Mouse (Mus musculus) embryonic facial prominence, embryonic 12.5 days (tissue): Measurements from ENCODE around the gene 5330417C22Rik. TPM values are rescaled to one million over a fixed set of nuclear protein-coding genes. Genes with fewer than 3 reads are reported as not detected.
"Not testable (repeated sequence)": the region's sequence is repeated elsewhere in the genome, so short reads cannot be mapped to it uniquely, and the experiment has no call there.

Source experiments
- ATAC-seq: fragments of 200-750 bp; cut with Nextera tagmentation; 2 replicates; pipeline ENCODE4 v1.8.0; 2017; ENCODE audit not compliant: insufficient number of reproducible peaks, insufficient read depth, low FRiP score, low TSS enrichment
- H3K27ac ChIP-seq: fragments of 300-500 bp; sonication (generic); 2 replicates; pipeline ENCODE4 v1.5.1; 2016; ENCODE audit warnings: mild to moderate bottlenecking
- H3K27me3 ChIP-seq: fragments of 300-500 bp; sonication (generic); 2 replicates; pipeline ENCODE4 v1.6.1; 2016; ENCODE audit warnings: mild to moderate bottlenecking, moderate library complexity
- H3K36me3 ChIP-seq: fragments of 300-500 bp; sonication (generic); 2 replicates; pipeline ENCODE4 v1.6.1; 2016; ENCODE audit warnings: mild to moderate bottlenecking
- H3K4me1 ChIP-seq: fragments of 300-500 bp; sonication (generic); 2 replicates; pipeline ENCODE4 v1.6.1; 2016
- H3K4me2 ChIP-seq: fragments of 300-500 bp; sonication (generic); replicated peaks from 2 replicates; pipeline ENCODE4 v1.6.1; 2016; ENCODE audit warnings: mild to moderate bottlenecking, moderate library complexity
- H3K4me3 ChIP-seq: fragments of 300-500 bp; sonication (generic); 2 replicates; pipeline ENCODE4 v1.5.1; 2016; ENCODE audit warnings: mild to moderate bottlenecking
- H3K9ac ChIP-seq: fragments of 300-500 bp; sonication (generic); 2 replicates; pipeline ENCODE4 v1.6.1; 2016; ENCODE audit warnings: mild to moderate bottlenecking, moderate library complexity
- H3K9me3 ChIP-seq: fragments of 300-500 bp; sonication (generic); 2 replicates; pipeline ENCODE4 v1.6.1; 2016; ENCODE audit warnings: mild to moderate bottlenecking, moderate library complexity
- WGBS: fragments of 180-500 bp; shearing (Covaris S2); methylation state at CpG from one replicate; pipeline ENCODE4 v1.1.7; 2016; 5-methylcytosine and 5-hydroxymethylcytosine counted together
- polyA plus RNA-seq: library from polyadenylated mRNA; unstranded; fragments of >200 nt; fragmentation: Nextera tagmentation; extraction: Ambion mirVana; gene quantifications from 2 replicates; pipeline ENCODE4 v1.2.1, GENCODE M21; 2016

The 5330417C22Rik gene
- polyA plus RNA-seq, 1 experiment from 2014 or later, result 1.3 TPM

DNA sequence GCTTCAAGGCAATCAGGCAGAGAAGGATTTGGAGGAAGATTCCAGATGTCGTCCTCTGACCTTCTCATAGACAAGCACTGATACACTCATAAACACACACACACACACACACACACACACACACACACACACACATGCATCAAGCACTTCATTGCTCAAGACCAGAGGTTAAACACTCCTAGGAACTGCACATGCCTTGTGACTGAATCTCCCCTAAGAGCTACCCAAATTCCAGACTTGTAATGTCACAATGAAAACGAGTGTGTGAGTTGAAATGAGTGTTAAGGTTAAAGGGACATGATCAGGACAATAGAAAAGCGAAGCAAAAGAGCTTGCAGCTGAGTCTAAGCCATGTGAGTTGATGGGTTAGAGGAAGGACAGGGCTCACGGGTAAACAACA is 18.1 kb downstream of the 5330417C22Rik start:
- Histone ChIP-seq H3K4me3 (no peak overlapping the region), H3K4me1 (no peaks in the 10 kb centered on the region), H3K9ac (no peak overlapping the region), H3K4me2 (no peak overlapping the region), H3K27ac (no peak overlapping the region), H3K36me3 (no peaks in the 10 kb centered on the region), H3K27me3 (no peaks in the 10 kb centered on the region), H3K9me3 (no peaks in the 10 kb centered on the region)
- WGBS, result 59% methylated on average over 4 of the region's 4 CpGs
- no peak for ATAC-seq

DNA sequence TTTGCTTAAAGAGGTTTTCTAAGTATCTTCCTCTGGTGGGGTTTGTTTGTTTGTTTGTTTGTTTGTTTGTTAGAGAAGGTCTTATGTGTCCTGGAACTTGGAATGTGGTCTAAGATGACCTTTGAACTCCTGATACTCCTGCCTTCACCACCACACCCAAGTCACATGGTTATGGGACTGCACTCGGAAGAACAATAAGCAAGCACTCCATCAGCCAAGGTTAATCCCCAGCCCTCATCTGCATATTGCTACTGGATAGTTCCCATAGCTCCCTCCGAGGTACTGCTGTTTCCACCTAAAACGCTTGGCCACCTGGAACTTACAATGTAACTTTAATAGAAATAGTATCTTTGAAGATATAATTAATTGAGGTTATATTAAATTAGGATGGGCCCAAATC is 22.9 kb downstream of the 5330417C22Rik start:
- H3K27me3 ChIP-seq, result no peaks in the 10 kb centered on the region
- no peak for ATAC-seq
- no peaks in the 10 kb centered on the region for H3K4me1 ChIP-seq
- H3K9me3 ChIP-seq, result no peaks in the 10 kb centered on the region
- no peak overlapping the region for H3K4me2 ChIP-seq
- H3K36me3 ChIP-seq, result no peaks in the 10 kb centered on the region
- no peak overlapping the region for H3K27ac ChIP-seq
- no peak overlapping the region for H3K4me3 ChIP-seq
- 70% methylated on average over 3 of the region's 3 CpGs for WGBS
- H3K9ac ChIP-seq, result no peak overlapping the region

DNA sequence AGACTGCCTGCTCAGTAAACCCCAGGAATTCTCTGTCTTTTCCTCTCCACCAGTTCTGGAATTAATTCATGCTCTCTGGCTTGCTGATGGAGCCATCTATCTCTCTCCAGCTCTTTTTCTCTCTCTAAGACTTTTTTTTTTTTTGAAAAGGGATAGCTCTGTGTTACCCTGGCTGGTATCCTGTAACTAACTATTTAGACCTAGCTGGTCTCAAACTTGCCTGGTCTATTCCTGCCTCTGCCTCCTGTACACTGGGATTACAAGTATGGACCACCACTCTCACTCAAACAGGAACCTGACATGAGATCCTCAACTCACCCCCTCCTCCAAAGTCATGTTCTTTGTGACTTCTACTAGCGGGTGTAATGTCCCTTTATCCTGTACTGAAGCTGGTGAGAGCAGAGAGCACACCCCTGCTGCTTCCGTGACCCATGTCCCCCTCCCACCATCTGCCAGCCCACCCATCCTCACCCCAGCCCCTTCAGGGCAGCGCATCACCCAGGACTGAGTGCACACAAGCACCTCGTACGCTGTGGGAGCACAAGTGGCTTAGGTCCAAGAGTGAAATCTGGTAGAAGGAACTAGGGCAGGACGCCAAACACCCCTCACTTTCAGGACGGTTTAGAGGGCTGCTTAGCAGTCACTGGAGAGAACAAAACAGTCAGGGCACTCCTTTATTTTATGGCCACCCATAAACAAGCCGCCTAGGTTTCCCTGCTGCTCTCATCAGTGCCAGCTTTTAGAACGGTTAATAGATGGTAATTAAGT is 25.4 kb downstream of the 5330417C22Rik start:
- Histone ChIP-seq H3K36me3 (no peaks in the 10 kb centered on the region), H3K9ac (no peak overlapping the region), H3K27me3 (no peaks in the 10 kb centered on the region), H3K4me3 (no peak overlapping the region), H3K4me2 (no peak overlapping the region), H3K4me1 (no peaks in the 10 kb centered on the region; the same call in 1 of the 2 replicates), H3K9me3 (no peaks in the 10 kb centered on the region), H3K27ac (no peak overlapping the region)
- 31% methylated on average over 9 of the region's 9 CpGs for WGBS
- ATAC-seq, result no peak

DNA sequence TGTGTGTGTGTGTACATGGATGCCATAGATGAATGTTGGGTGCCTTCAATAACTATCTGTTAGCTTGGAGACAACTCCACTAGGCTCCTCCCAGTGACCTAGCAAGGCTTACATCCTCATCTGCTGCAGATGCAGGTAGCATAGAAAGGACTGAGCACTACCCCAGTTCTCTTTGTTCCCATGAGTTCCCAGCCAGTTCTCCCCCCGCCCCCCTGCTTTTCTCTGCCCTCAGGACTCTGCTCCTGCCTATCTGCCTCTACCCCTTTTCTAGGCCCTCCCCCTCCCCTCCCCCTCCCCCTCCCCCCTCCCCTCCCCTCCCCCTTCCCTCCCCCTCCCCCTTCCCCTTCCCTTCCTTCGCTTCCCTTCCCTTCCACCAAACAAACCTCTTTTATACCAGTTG is 26.2 kb downstream of the 5330417C22Rik start:
- Histone ChIP-seq H3K27me3 (no peaks in the 10 kb centered on the region), H3K4me3 (no peak overlapping the region), H3K4me1 (no peaks in the 10 kb centered on the region; the same call in 1 of the 2 replicates), H3K9me3 (no peaks in the 10 kb centered on the region), H3K36me3 (no peaks in the 10 kb centered on the region), H3K27ac (no peak overlapping the region), H3K9ac (no peak overlapping the region), H3K4me2 (no peak overlapping the region)
- WGBS, result 44% methylated on average over 1 of the region's 2 CpGs
- no peak for ATAC-seq

DNA sequence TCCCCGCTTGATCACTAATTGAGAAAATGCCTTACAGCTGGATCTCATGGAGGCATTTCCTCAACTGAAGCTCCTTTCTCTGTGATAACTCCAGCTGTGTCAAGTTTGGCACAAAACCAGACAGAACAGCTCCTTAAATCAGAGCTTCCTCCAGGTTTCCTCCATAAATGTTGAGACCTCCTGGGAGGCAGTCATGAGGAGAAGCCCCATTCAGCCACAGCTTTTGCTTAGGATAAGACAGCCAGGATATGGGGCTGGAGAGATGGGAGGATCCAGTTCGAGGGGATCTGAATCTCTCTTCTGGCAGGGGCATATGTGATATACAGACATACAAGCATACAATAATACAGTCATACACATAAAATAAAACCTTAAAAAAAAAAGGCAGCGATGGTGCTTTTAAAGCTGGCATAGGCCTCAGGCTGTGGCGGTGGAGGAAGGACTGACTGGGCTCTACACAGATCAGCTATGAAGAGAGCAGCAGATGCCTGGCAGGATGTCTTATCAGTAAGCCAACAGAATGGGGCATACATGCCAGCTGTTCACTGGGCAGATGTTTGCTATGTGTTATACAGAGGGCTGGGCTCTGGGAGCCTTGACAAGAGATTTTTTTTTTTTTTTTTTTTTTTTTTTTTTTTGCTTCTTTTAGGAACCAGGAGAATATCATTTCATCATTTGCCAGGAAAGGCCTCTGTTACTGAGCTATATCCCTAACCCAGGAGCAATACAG is 27.4 kb downstream of the 5330417C22Rik start:
- Histone ChIP-seq H3K36me3 (no peaks in the 10 kb centered on the region), H3K27me3 (no peaks in the 10 kb centered on the region), H3K9me3 (no peaks in the 10 kb centered on the region), H3K4me1 (no peaks in the 10 kb centered on the region; the same call in 1 of the 2 replicates), H3K9ac (no peak overlapping the region), H3K27ac (no peak overlapping the region), H3K4me3 (no peak overlapping the region), H3K4me2 (no peak overlapping the region)
- no peak for ATAC-seq
- WGBS, result 60% methylated on average over 4 of the region's 4 CpGs

DNA sequence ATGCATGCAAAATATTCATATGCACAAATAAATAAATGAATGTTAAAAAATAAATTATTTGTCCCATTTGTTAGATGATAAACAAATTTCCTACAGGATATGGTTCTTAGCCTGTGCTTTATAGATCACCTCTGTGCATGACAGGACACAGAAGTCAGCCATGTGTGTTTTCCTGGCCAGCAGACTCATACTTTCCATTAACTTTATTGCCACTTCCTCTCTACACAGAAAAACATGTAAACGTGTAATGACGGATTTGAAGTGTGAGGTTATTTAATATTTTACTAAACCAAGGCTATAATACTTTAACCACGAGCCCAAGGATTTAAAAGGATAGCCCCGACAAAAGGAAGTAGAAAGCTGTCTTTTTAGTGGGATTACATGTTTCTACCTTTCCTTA is 32.4 kb downstream of the 5330417C22Rik start:
- no peak for ATAC-seq
- H3K4me2 ChIP-seq, result no peak overlapping the region
- H3K27me3 ChIP-seq, result no peaks in the 10 kb centered on the region
- no peak overlapping the region for H3K27ac ChIP-seq
- H3K4me3 ChIP-seq, result no peak overlapping the region
- H3K9ac ChIP-seq, result no peak overlapping the region
- WGBS, result 85% methylated on average over 4 of the region's 4 CpGs
- no peaks in the 10 kb centered on the region for H3K36me3 ChIP-seq
- H3K4me1 ChIP-seq, result no peaks in the 10 kb centered on the region; the same call in 1 of the 2 replicates
- H3K9me3 ChIP-seq, result no peaks in the 10 kb centered on the region

DNA sequence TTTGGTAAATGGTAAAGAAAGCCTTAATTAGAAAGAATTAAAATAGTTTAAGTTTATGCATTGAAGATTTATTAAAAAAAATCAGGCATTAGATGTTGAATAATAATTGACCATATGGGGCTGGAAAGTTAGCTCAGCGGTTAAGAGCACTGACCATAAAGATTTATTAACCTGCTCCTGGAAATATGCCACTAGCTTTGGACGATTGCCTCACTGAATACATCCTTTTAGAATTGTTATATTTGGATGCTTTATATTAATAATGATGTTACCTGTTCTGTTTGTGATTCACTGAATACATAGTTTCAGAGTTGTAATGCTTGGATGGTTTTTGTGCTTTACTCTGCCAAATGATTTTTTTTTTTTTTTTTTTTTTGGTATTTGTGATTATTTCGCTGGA is 34.9 kb downstream of the 5330417C22Rik start:
- H3K9me3 ChIP-seq, ATAC-seq, H3K9ac ChIP-seq, H3K4me2 ChIP-seq, H3K27ac ChIP-seq, H3K4me1 ChIP-seq, H3K36me3 ChIP-seq, H3K27me3 ChIP-seq, H3K4me3 ChIP-seq: not testable (repeated sequence)
- 85% methylated on average over 3 of the region's 3 CpGs for WGBS

DNA sequence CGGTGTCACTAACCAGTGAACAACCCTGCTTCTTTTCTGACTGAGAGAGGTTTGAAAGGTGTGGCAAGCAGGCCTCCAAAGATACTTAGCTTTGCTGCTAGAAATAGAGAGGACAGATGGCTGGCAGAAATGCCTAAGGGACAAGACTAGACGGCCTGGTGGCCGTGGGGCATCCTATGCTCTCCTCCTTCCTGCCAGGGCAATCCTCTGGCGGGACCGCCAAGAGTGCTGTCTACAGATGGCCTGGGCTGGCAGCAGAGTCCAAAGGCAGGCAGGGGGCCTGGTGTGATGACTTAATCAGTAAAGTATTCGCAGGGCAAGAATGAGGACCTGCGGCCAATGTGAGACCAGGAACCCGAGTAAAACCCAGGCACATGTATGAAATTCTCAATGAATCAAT is 36.5 kb downstream of the 5330417C22Rik start:
- no peak overlapping the region for H3K4me3 ChIP-seq
- H3K9ac ChIP-seq, result no peak overlapping the region
- no peak overlapping the region for H3K27ac ChIP-seq
- ATAC-seq, result no peak
- WGBS, result 73% methylated on average over 8 of the region's 8 CpGs
- no peaks in the 10 kb centered on the region for H3K36me3 ChIP-seq
- no peak overlapping the region for H3K4me2 ChIP-seq
- no peaks in the 10 kb centered on the region for H3K9me3 ChIP-seq
- no peaks in the 10 kb centered on the region for H3K27me3 ChIP-seq
- peaks cover 10% of the 10 kb centered on the region for H3K4me1 ChIP-seq

DNA sequence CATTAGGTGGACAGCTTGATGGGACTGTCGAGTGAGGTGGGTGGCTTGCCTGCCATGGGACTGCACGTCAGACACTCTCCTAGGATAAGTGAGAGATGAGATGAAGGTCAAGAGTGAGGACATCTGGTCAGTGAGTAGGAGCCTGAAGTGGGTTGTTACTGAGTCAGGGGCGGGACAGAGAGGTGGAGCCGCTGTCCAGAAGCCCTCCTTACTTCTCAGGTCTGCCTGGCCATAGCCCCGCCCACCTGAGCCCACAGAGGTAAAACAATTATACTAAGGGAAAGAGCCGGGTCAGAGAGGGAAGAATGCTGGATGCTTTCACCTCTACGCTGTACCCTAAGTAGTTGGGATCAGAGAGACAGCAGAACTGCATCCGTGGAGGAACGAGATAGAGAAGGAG is 38.7 kb downstream of the 5330417C22Rik start:
- Histone ChIP-seq H3K4me2 (no peak overlapping the region), H3K9ac (no peak overlapping the region), H3K4me1 (peaks cover 10% of the 10 kb centered on the region), H3K36me3 (no peaks in the 10 kb centered on the region), H3K27ac (no peak overlapping the region), H3K27me3 (no peaks in the 10 kb centered on the region), H3K9me3 (no peaks in the 10 kb centered on the region), H3K4me3 (no peak overlapping the region)
- ATAC-seq, result no peak
- 37% methylated on average over 9 of the region's 9 CpGs for WGBS

DNA sequence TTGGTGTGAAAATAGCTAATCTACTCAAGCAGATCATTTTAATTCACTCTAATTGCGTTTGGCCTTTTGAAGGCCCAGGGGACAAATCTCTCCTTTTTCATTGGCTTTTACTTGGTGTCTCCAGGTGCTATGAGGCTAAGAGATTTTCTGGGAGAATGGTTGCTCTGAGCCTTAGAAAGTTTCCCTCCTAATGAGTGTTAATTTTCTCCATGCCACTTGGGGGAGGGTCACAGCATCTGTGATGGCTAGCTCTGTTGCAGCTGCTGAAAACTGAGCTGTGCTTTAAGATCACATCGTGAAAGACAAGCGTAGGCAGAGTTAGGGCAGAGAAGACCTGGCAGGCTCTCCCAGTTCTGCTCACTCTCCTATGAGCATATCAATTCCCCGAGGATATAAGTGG is 40.9 kb downstream of the 5330417C22Rik start:
- no peak overlapping the region for H3K27ac ChIP-seq

DNA sequence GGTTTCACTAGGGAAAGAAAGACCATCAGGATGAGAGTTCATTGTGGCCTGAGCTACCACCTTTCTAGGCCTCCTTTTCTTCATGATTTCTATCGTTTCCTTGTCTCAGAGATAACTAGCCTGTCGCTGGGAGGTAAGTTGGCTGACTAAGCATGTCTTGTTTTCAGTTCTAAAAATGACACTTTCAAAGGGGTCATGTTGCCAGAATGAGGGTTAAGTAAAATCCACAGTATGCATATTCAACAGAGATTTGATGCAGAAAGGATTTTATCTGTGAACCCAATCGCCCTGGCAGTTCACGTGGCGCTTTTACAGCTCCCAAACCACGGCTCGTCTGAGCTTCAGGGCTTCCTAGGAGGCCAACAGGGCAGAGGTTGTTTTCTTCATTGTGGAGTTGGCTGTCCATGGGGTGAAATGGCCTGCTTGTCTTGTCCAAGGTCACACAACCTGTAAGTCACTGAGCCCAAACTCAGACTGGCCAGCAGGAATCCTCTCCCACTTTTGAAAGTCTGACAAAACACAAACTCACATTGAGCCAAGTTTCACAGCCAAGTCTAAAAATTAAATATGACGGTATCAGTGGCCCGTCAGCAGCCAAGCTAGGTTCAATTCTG is 41.4 kb downstream of the 5330417C22Rik start:
- H3K27ac ChIP-seq, result no peak overlapping the region
- no peak overlapping the region for H3K4me2 ChIP-seq
- no peaks in the 10 kb centered on the region for H3K36me3 ChIP-seq
- WGBS, result 66% methylated on average over 9 of the region's 9 CpGs
- H3K9me3 ChIP-seq, result no peaks in the 10 kb centered on the region
- H3K27me3 ChIP-seq, result no peaks in the 10 kb centered on the region
- peaks cover 10% of the 10 kb centered on the region for H3K4me1 ChIP-seq
- no peak for ATAC-seq
- no peak overlapping the region for H3K4me3 ChIP-seq
- no peak overlapping the region for H3K9ac ChIP-seq

More for the DNA sequence above, 40.9 kb downstream of the 5330417C22Rik start:
- no peaks in the 10 kb centered on the region for H3K36me3 ChIP-seq
- H3K9me3 ChIP-seq, result no peaks in the 10 kb centered on the region
- peak overlapping the region; percentile 16; the same call in 1 of the 2 replicates for H3K4me2 ChIP-seq
- no peak overlapping the region for H3K4me3 ChIP-seq
- H3K4me1 ChIP-seq, result peaks cover 10% of the 10 kb centered on the region
- H3K9ac ChIP-seq, result no peak overlapping the region
- ATAC-seq, result no peak
- no peaks in the 10 kb centered on the region for H3K27me3 ChIP-seq
- WGBS, result 19% methylated on average over 4 of the region's 4 CpGs

DNA sequence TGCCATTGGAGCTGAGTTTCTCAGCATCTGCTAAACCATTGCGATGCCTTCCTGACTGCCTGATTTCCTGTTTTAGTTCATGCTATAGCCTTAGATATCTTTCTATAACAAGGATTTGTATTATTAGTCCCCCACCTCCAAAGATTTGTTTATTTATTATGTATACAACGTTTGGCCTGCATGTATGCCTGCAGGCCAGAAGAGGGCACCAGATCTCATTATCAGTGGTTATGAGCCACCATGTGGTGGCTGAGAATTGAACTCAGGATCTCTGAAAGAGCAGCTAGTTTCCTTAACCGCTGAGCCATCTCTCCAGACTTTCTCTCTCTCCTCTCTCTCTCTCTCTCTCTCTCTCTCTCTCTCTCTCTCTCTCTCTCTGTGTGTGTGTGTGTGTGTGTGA is 46.4 kb downstream of the 5330417C22Rik start:
- Histone ChIP-seq H3K27me3 (no peaks in the 10 kb centered on the region), H3K9ac (no peak overlapping the region), H3K36me3 (no peaks in the 10 kb centered on the region), H3K4me2 (no peak overlapping the region), H3K4me1 (no peaks in the 10 kb centered on the region), H3K9me3 (no peaks in the 10 kb centered on the region), H3K27ac (no peak overlapping the region), H3K4me3 (no peak overlapping the region)
- 29% methylated on average over 3 of the region's 3 CpGs for WGBS
- no peak for ATAC-seq
